Mouse (Mus musculus): Measurements from ENCODE around the gene Samd4.

The Samd4 gene

GRCm38 (mm10) chr14:46908858-46909257 is 26.2 kb downstream of the Samd4 start:
- peak in 1 of 2 experiments; percentile 9 for DNase-seq (ENCODE audit: low spot score in 2 of 2)

- DNase-seq (ENCODE audit: low spot score in 2 of 2): no peak
These were observed 29.8 kb downstream of the Samd4 start for GRCm38 (mm10) chr14:46912496-46912895.

DNA sequence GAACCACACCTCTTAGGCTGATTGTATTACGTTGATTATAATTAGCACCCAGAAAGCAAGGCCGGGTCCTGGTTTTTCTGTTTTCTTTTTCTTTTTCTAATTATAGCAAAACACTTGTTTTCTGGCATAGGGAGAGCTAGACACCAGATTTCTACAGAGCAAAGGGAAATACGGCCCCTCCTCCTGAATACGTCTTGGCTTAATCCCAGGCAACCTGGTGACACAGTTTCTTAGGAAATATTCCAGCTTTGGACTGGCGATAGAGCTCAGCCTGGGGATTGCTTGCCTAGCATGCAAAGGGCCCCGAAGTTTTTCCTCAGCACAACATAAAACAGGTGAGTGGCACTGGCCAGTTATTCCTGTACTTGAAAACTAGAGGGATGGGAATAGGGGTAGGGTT is 31.7 kb downstream of the Samd4 start:
- DNase-seq (ENCODE audit: low spot score in 2 of 2): no peak

GRCm38 (mm10) chr14:46915555-46915954 is 32.9 kb downstream of the Samd4 start:
- DNase-seq (ENCODE audit: low spot score in 2 of 2): no peak

GRCm38 (mm10) chr14:46916581-46916980 is 33.9 kb downstream of the Samd4 start:
- no peak for DNase-seq (ENCODE audit: low spot score in 2 of 2)

GRCm38 (mm10) chr14:46917136-46917535 is 34.5 kb downstream of the Samd4 start:
- no peak for DNase-seq (ENCODE audit: low spot score in 2 of 2)

- no peak for DNase-seq (ENCODE audit: low spot score in 2 of 2)
These were observed 34.9 kb downstream of the Samd4 start for GRCm38 (mm10) chr14:46917581-46917980.

GRCm38 (mm10) chr14:46920496-46920895 is 37.8 kb downstream of the Samd4 start:
- peak in 1 of 2 experiments; percentile 17 for DNase-seq (ENCODE audit: low spot score in 2 of 2)

DNA sequence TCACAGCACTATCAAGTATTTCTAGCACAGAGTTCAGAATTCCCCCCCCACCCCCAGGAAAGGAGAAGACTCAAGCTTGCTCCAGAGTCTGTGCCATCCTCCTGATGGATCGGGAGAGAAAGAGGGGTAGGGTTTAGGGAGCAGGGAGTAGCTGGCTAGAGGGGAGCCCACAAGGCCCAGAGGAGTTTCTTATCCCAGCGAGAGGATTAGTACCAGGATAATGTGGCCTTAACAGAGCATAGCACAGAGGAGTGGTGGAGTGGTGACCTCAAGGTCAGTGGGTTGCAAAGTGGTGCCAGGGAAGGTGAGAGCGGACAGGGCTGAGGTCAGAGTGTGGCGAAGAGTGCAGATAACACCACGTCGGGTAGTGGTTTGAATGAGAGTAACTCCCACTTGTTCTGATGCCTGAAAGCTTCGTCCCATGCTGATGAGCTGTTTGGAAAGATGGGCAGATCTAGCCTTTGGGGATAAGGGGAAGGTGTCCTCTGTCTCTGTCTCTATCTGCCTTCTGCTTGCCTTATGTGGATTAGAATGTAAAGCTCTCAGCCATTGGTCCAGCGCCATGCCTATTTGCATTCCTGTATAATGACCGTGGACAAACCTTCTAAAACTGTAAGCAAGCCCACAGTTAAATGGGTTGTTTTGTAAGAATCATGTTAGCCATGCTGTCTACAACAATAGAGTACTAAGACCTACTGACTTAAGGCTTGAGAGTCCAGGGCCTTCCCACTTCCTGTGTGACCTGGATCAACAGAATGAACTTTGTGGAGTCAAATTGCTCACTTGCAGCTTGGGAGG is 38.7 kb downstream of the Samd4 start:
- DNase-seq (ENCODE audit: low spot score in 2 of 2): no peak

DNA sequence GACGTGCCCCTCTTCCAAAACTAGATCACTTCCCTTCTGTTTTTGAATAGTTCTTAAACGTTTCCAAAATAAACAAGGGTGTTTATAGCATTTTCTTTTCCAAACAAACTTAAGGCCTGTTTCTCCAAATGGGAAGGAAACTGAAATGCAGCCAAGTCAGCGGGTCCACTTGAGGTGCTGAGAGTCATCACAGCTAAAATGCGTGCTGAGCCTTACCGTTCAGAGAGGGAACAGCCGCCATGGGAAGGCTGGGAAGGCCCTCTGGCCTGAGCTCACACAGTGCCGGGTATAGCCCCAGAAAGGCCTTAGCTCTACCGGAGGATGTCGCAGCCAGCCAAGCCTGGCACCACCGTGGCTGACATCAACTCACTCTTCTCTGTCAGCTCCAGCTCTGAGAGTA is 41.3 kb downstream of the Samd4 start:
- DNase-seq (ENCODE audit: low spot score in 2 of 2): no peak

- DNase-seq (ENCODE audit: low spot score in 2 of 2): no peak
These were observed 41.8 kb downstream of the Samd4 start for GRCm38 (mm10) chr14:46924422-46924821.

- DNase-seq (ENCODE audit: low spot score in 2 of 2): no peak
These were observed 45.9 kb downstream of the Samd4 start for GRCm38 (mm10) chr14:46928556-46928955.

DNA sequence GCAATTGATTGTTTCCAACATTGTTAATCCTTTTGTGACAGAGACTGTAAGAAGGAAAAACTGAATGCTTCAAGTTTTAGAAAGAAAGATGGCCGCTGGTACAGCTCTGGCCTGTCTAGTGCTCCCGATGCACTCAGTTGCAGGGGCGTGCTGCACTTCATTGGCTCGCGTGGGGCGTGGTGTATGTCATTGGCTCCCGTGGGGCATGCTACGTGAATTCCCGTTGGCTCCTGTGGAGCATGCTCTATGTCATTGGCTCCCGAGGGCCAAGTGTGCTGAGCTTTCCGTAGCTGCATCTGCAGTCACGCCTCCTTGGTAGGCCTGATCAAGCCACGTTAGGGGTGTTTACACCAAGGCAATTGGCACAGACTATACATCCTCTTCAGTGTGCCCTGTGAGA is 49.5 kb downstream of the Samd4 start:
- DNase-seq (ENCODE audit: low spot score in 2 of 2): no peak

DNA sequence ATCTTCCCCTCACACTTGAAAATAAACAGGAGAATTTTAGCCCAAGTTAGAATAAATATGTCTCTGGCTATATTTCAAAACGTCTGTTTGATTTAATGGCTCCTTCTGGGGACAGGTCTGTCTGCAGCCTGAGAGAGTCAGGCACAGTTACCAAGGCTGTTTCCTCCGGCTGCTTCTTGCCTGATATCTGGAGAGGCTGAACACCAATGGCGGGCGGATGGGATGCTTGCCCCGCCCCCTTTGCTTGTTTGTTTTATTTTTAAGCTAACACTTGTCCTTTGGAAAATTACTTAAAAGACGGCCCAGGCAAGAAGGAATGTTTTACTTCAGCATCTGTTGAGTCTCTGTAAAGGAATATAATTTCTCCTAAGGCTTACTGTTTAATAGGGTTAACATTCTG is 50.1 kb downstream of the Samd4 start:
- DNase-seq (ENCODE audit: low spot score in 2 of 2): no peak

DNA sequence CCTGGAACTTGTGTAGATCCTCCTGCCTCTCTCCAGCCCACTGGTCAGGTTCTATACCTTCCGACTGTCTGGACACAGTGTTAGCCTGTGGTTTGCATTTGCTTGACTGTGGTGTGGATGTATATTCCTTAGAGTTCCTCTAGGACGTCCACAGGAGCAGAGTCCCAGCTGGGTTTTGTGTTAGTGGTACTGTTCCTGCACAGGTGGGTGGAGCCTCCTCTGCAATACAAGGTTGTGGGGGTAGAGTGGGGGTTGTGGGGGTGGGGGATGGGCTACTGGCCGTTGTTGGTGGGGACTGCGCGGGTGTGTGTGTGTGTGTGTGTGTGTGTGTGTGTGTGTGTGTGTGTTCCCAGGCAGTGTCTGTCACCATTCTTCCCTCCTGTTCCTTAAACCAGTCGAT is 58.4 kb downstream of the Samd4 start:
- DNase-seq (ENCODE audit: low spot score in 2 of 2): no peak

DNA sequence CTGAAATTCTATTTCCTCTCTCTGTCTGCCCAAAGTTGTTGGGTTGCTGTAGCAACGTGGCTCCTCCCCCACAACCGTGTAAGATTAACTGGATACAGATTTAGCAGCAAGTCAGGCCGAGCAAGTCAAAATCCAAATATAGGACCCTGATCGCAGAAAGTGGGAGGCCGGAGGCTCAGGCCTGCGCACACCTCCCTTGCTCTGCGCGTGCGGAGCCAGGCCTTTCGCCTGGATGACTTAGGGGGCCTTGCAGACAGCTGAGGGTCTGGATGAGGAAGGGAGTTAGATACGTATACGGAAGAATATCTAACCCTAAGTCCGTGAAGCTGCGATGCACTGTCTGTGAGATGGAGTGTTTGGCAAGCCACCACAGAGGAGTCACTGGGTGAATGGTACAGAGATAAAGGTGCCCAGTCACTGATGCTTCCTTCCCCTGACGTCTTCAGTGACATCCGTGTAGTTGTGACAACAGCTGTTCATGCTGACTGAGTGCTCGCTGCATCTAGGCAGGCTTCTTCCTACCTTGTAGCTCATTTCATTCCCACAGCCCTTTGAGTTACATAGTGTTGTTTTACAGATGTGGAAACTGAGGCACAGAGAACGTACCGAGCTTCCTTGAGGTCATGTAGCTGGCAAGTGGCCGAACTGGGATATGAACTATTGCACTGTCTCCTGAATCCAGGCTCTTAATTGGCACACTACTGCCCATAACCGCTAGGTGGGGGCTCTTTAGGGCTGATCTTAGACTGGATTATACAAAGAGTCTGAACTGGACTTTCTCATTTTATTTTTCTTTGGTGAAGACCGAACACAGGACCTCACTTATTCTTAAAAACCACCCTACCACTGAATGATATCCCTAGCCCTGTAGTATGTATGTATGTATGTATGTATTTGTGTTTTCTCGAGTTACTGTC is 59.5 kb downstream of the Samd4 start:
- peak; percentile 61 to 81 for DNase-seq (ENCODE audit: low spot score in 2 of 2)

DNA sequence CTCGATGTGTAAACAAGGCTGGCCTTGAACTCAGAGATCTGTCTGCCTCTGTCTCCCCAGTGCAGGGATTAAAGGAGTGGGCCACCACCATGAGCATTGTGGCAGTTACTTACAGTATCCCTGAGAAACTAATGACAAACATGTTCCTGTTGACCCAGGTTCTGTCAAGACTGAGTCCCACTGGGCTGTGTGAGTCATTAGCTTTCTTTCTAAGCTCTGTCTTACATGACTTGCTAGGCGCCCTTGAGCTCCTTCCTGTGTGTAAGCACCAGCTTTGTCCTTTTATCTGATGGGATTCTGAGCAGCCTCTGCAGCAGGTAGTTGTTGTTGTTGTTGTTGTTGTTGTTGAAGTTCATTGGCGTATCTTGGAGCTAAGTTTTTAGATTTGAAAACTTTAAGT is 61.8 kb downstream of the Samd4 start:
- DNase-seq (ENCODE audit: low spot score in 2 of 2): no peak

GRCm38 (mm10) chr14:46945903-46946490 is 63.3 kb downstream of the Samd4 start:
- DNase-seq (ENCODE audit: low spot score in 2 of 2): no peak

- no peak for DNase-seq (ENCODE audit: low spot score in 2 of 2)
These were observed 65.0 kb downstream of the Samd4 start for GRCm38 (mm10) chr14:46947644-46948043.

- DNase-seq (ENCODE audit: low spot score in 2 of 2): no peak
These were observed 68.1 kb downstream of the Samd4 start for GRCm38 (mm10) chr14:46950527-46951384.

GRCm38 (mm10) chr14:46952264-46952663 is 69.6 kb downstream of the Samd4 start:
- no peak for DNase-seq (ENCODE audit: low spot score in 2 of 2)
